Mouse (Mus musculus): ENCODE results near the gene Suco. TPM values are rescaled to one million over a fixed set of nuclear protein-coding genes. Genes with fewer than 3 reads are reported as not detected.

The Suco gene
- polyA plus RNA-seq, 1 experiment: 52.0 TPM

- no peak overlapping the region for H3K4me3 ChIP-seq (ENCODE audit: low read depth, low read length)
- TF ChIP-seq EP300 (IDR thresholded peaks at IDR 0.05; ENCODE audit: insufficient read depth, low read depth, low read length): no peak
- no peak for TF ChIP-seq POLR2A (IDR thresholded peaks at IDR 0.05; ENCODE audit: insufficient read depth, low read length)
- TF ChIP-seq CTCF (IDR thresholded peaks at IDR 0.05; ENCODE audit: low read depth, low read length): no peak
- peaks cover 2% of the 10 kb centered on the region for H3K4me1 ChIP-seq (ENCODE audit: control insufficient read depth, insufficient read depth, low read length)
- peaks cover 6% of the 10 kb centered on the region; the same call in 1 of the 2 replicates for H3K9me3 ChIP-seq (replicated peaks; ENCODE audit: control insufficient read depth, insufficient read depth, low read length, poor library complexity, severe bottlenecking)
- H3K9ac ChIP-seq (ENCODE audit: low read depth, poor library complexity, severe bottlenecking): no peak overlapping the region
- H3K27ac ChIP-seq (ENCODE audit: insufficient read depth, low read length): no peak overlapping the region
- no peaks in the 10 kb centered on the region for H3K27me3 ChIP-seq (ENCODE audit: control insufficient read depth, insufficient read depth, low read length, poor library complexity, severe bottlenecking)
- no peaks in the 10 kb centered on the region for H3K36me3 ChIP-seq (ENCODE audit: control insufficient read depth, insufficient read depth, low read length, poor library complexity, severe bottlenecking)
Observed at GRCm38 (mm10) chr1:161912940-161913647, 36.6 kb upstream of the Suco start.

- no peaks in the 10 kb centered on the region for H3K27me3 ChIP-seq (ENCODE audit: control insufficient read depth, insufficient read depth, low read length, poor library complexity, severe bottlenecking)
- no peaks in the 10 kb centered on the region for H3K9me3 ChIP-seq (replicated peaks; ENCODE audit: control insufficient read depth, insufficient read depth, low read length, poor library complexity, severe bottlenecking)
- TF ChIP-seq CTCF (IDR thresholded peaks at IDR 0.05; ENCODE audit: low read depth, low read length) (no peak), POLR2A (IDR thresholded peaks at IDR 0.05; ENCODE audit: insufficient read depth, low read length) (no peak), EP300 (IDR thresholded peaks at IDR 0.05; ENCODE audit: insufficient read depth, low read depth, low read length) (no peak)
- H3K9ac ChIP-seq (ENCODE audit: low read depth, poor library complexity, severe bottlenecking): no peak overlapping the region
- H3K4me3 ChIP-seq (ENCODE audit: low read depth, low read length): no peak overlapping the region
- no peaks in the 10 kb centered on the region for H3K36me3 ChIP-seq (ENCODE audit: control insufficient read depth, insufficient read depth, low read length, poor library complexity, severe bottlenecking)
- no peak overlapping the region for H3K27ac ChIP-seq (ENCODE audit: insufficient read depth, low read length)
- H3K4me1 ChIP-seq (ENCODE audit: control insufficient read depth, insufficient read depth, low read length): no peaks in the 10 kb centered on the region
Observed at GRCm38 (mm10) chr1:161909074-161909473, 32.6 kb upstream of the Suco start.

GRCm38 (mm10) chr1:161907795-161908457 is 31.4 kb upstream of the Suco start:
- H3K27ac ChIP-seq (ENCODE audit: insufficient read depth, low read length): peak overlapping the region; percentile 36; the same call in 1 of the 2 replicates
- no peaks in the 10 kb centered on the region for H3K9me3 ChIP-seq (replicated peaks; ENCODE audit: control insufficient read depth, insufficient read depth, low read length, poor library complexity, severe bottlenecking)
- no peak for TF ChIP-seq POLR2A (IDR thresholded peaks at IDR 0.05; ENCODE audit: insufficient read depth, low read length)
- TF ChIP-seq EP300 (IDR thresholded peaks at IDR 0.05; ENCODE audit: insufficient read depth, low read depth, low read length): no peak
- no peak for TF ChIP-seq CTCF (IDR thresholded peaks at IDR 0.05; ENCODE audit: low read depth, low read length)
- H3K9ac ChIP-seq (ENCODE audit: low read depth, poor library complexity, severe bottlenecking): no peak overlapping the region
- H3K4me1 ChIP-seq (ENCODE audit: control insufficient read depth, insufficient read depth, low read length): no peaks in the 10 kb centered on the region
- H3K27me3 ChIP-seq (ENCODE audit: control insufficient read depth, insufficient read depth, low read length, poor library complexity, severe bottlenecking): no peaks in the 10 kb centered on the region
- H3K4me3 ChIP-seq (ENCODE audit: low read depth, low read length): no peak overlapping the region
- no peaks in the 10 kb centered on the region for H3K36me3 ChIP-seq (ENCODE audit: control insufficient read depth, insufficient read depth, low read length, poor library complexity, severe bottlenecking)

DNA sequence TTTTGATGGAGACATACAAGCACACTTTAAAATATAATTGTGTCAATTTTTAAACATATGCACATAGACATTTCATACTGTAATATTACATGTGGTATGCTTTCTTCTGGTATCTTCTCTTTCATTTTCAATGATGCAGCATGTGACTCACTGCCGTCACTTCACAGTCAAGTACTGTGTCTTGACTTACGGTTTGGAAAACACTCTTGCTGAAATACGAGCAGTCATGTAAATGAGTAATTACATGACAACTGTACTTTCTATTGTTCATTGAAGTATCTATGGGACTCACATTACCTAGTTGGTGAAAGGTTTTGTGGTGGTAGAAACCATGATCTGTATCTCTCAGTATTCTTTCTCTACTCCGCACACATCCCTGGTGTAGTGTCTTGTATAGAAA is 30.6 kb upstream of the Suco start:
- Histone ChIP-seq H3K27me3 (ENCODE audit: control insufficient read depth, insufficient read depth, low read length, poor library complexity, severe bottlenecking) (no peaks in the 10 kb centered on the region), H3K27ac (ENCODE audit: insufficient read depth, low read length) (no peak overlapping the region), H3K36me3 (ENCODE audit: control insufficient read depth, insufficient read depth, low read length, poor library complexity, severe bottlenecking) (no peaks in the 10 kb centered on the region)

GRCm38 (mm10) chr1:161902692-161903452 is 26.4 kb upstream of the Suco start:
- Histone ChIP-seq H3K27ac (ENCODE audit: insufficient read depth, low read length) (no peak overlapping the region), H3K4me3 (ENCODE audit: low read depth, low read length) (no peak overlapping the region), H3K27me3 (ENCODE audit: control insufficient read depth, insufficient read depth, low read length, poor library complexity, severe bottlenecking) (no peaks in the 10 kb centered on the region), H3K9me3 (replicated peaks; ENCODE audit: control insufficient read depth, insufficient read depth, low read length, poor library complexity, severe bottlenecking) (no peaks in the 10 kb centered on the region), H3K4me1 (ENCODE audit: control insufficient read depth, insufficient read depth, low read length) (no peaks in the 10 kb centered on the region), H3K9ac (ENCODE audit: low read depth, poor library complexity, severe bottlenecking) (no peak overlapping the region), H3K36me3 (ENCODE audit: control insufficient read depth, insufficient read depth, low read length, poor library complexity, severe bottlenecking) (no peaks in the 10 kb centered on the region)
- TF ChIP-seq EP300 (IDR thresholded peaks at IDR 0.05; ENCODE audit: insufficient read depth, low read depth, low read length) (no peak), CTCF (IDR thresholded peaks at IDR 0.05; ENCODE audit: low read depth, low read length) (no peak), POLR2A (IDR thresholded peaks at IDR 0.05; ENCODE audit: insufficient read depth, low read length) (no peak)

More for the DNA sequence above, 30.6 kb upstream of the Suco start:
- Histone ChIP-seq H3K4me1 (ENCODE audit: control insufficient read depth, insufficient read depth, low read length) (no peaks in the 10 kb centered on the region), H3K4me3 (ENCODE audit: low read depth, low read length) (no peak overlapping the region), H3K9me3 (replicated peaks; ENCODE audit: control insufficient read depth, insufficient read depth, low read length, poor library complexity, severe bottlenecking) (no peaks in the 10 kb centered on the region), H3K9ac (ENCODE audit: low read depth, poor library complexity, severe bottlenecking) (no peak overlapping the region)
- TF ChIP-seq CTCF (IDR thresholded peaks at IDR 0.05; ENCODE audit: low read depth, low read length) (no peak), POLR2A (IDR thresholded peaks at IDR 0.05; ENCODE audit: insufficient read depth, low read length) (no peak), EP300 (IDR thresholded peaks at IDR 0.05; ENCODE audit: insufficient read depth, low read depth, low read length) (no peak)
